Mouse (Mus musculus) layer of hippocampus, adult 18-20 months (tissue): ENCODE results near the gene Tmco4. TPM values are rescaled to one million over a fixed set of nuclear protein-coding genes. Genes with fewer than 3 reads are reported as not detected.
A peak's percentile ranks its signal among the peaks of the same experiment; 100 is the strongest.

Experiments used
- DNase-seq, 2 experiments: peaks; one replicate each; pipeline ENCODE4 v3.0.0; 2022; ENCODE audit warnings: low spot score in 2 of 2
- total RNA-seq, 2 experiments: library from RNA; stranded (reverse); gene quantifications; 2 replicates each; pipeline ENCODE4 v1.2.3; 2021

Tmco4 gene
- total RNA-seq, 2 experiments from 2014 or later, result 2.9 to 3.0 TPM

- no peak for DNase-seq
Observed at GRCm38 (mm10) chr4:139018388-139018787, 45.7 kb downstream of the Tmco4 start.

GRCm38 (mm10) chr4:139018976-139019375 lies 46.3 kb downstream of the Tmco4 start:
- no peak for DNase-seq

- DNase-seq, result no peak
Observed at GRCm38 (mm10) chr4:139019413-139019812, 46.7 kb downstream of the Tmco4 start.

- no peak for DNase-seq
Observed at GRCm38 (mm10) chr4:139020385-139020784, 47.7 kb downstream of the Tmco4 start.

GRCm38 (mm10) chr4:139024379-139024778 lies 51.7 kb downstream of the Tmco4 start:
- DNase-seq, result peak; percentile 55 to 79

- DNase-seq, result no peak
Observed at GRCm38 (mm10) chr4:139030675-139031074, 58.0 kb downstream of the Tmco4 start.

GRCm38 (mm10) chr4:139032521-139032920 lies 59.8 kb downstream of the Tmco4 start:
- DNase-seq, result no peak

- no peak for DNase-seq
Observed at GRCm38 (mm10) chr4:139033263-139034009, 60.7 kb downstream of the Tmco4 start.

- no peak for DNase-seq
Observed at GRCm38 (mm10) chr4:139034010-139034367, 61.3 kb downstream of the Tmco4 start.

GRCm38 (mm10) chr4:139034540-139034939 lies 61.9 kb downstream of the Tmco4 start:
- no peak for DNase-seq

- no peak for DNase-seq
Observed at GRCm38 (mm10) chr4:139034942-139035341, 62.3 kb downstream of the Tmco4 start.

GRCm38 (mm10) chr4:139035799-139036198 lies 63.1 kb downstream of the Tmco4 start:
- DNase-seq, result peak in 1 of 2 experiments; percentile 73

- no peak for DNase-seq
Observed at GRCm38 (mm10) chr4:139037795-139038607, 65.3 kb downstream of the Tmco4 start.

- no peak for DNase-seq
Observed at GRCm38 (mm10) chr4:139040084-139040839, 67.6 kb downstream of the Tmco4 start.

- no peak for DNase-seq
Observed at GRCm38 (mm10) chr4:139042611-139043010, 69.9 kb downstream of the Tmco4 start.

GRCm38 (mm10) chr4:139043600-139043999 lies 70.9 kb downstream of the Tmco4 start:
- no peak for DNase-seq

GRCm38 (mm10) chr4:139044566-139044965 lies 71.9 kb downstream of the Tmco4 start:
- no peak for DNase-seq

- DNase-seq, result peak; percentile 39 to 67
Observed at GRCm38 (mm10) chr4:139046354-139046753, 73.7 kb downstream of the Tmco4 start.

- DNase-seq, result no peak
Observed at GRCm38 (mm10) chr4:139048518-139048917, 75.8 kb downstream of the Tmco4 start.

- DNase-seq, result no peak
Observed at GRCm38 (mm10) chr4:139052796-139053195, 80.1 kb downstream of the Tmco4 start.

- no peak for DNase-seq
Observed at GRCm38 (mm10) chr4:139053391-139053790, 80.7 kb downstream of the Tmco4 start.
